Mouse (Mus musculus) yolk sac, embryonic 10.5 days (tissue): ENCODE measurements at regions not wholly inside any gene's neighbourhood (a gene's known extent, or its start where the extent isn't known, plus 50 kb on each side); places are given as distances from the start of the nearest gene placed in this dataset.

Experiments
- DNase-seq: peaks from one replicate; pipeline ENCODE4 v3.0.0-alpha.2; 2017; ENCODE audit warnings: low spot score

GRCm38 (mm10) chr12:71481371-71481770 is 171.7 kb downstream of the Dact1 start:
- DNase-seq: no peak

GRCm38 (mm10) chr12:71481899-71482593 is 172.4 kb downstream of the Dact1 start:
- DNase-seq: no peak

DNA sequence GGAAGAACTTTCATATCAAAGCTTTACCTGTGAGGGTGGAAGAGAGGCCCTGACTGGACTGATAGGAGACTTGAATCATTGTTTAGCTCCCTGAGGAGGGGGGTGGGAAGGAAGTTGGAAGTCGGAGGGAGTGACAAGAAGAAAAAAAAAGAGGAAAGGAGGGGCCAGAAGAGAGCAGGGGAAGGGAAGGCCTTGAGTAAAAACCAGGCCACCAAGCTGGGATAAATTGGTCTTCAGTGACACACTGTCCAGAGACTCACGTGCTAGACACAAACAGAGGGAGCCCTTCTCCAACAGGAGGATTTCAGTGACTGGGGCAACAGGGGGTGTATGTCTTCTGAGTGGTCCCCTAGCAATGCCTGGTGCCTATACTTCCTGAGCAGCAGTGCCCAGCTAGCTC is 172.9 kb downstream of the Dact1 start:
- no peak for DNase-seq

DNA sequence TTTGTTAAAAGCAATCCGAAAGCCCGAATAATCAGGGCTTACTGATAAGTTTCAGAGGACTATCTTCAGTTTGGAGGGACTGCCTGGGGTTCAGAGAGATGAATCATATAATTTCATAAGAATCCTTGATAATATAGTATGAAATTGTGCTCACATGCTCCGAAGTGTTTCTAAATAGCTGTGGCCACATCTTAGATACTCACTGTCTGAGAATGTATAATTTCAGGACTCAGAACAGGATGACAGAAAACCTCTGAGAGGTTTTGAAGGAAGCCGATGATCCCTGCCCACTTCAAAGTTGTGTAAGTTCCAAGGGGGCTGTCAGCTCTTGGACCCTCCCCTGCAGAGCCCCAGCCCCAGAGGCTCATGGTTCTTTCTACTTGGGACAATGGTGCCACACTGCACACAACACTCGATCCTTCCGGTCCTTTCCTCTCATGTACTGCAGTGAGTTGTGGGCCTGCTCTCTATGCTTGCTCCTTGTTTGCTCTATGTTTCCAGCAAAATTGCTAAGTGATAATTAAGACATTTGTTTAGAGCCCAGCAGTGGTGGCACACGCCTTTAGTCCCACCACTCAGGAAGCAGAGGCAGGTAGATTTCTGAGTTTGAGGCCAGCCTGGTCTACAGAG is 174.0 kb downstream of the Dact1 start:
- no peak for DNase-seq

- no peak for DNase-seq
Measured at GRCm38 (mm10) chr12:71484286-71484685, 174.6 kb downstream of the Dact1 start.

GRCm38 (mm10) chr12:71486078-71486477 is 176.4 kb downstream of the Dact1 start:
- DNase-seq: no peak

- DNase-seq: no peak
Measured at GRCm38 (mm10) chr12:71487591-71488435, 178.1 kb downstream of the Dact1 start.

- peak; percentile 47 for DNase-seq
Measured at GRCm38 (mm10) chr12:71489295-71489694, 179.6 kb downstream of the Dact1 start.

DNA sequence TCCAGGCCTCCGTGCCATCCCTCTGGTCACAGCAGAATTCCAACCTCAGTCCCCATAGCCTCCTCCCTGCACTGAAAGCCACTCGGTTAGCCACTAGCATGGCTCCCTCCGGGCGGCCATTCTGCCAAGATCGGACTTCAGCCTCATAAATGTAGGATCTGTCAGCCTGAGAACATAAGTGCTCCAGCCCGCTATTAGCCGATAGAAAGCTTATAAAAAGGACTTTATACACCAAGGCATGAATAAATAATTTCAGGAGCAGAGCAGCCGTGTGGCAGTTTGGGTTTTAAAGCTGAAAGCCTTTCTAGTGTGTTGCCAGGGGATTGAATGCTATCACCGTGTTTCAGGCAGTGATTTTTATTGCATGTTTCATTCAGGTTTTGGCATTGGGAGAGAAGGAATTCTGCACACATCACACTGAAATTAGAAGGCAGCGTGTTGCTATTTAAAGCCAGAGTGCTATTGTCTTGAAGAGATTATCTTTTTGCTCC is 185.2 kb downstream of the Dact1 start:
- no peak for DNase-seq

- DNase-seq: no peak
Measured at GRCm38 (mm10) chr12:71498246-71499029, 188.8 kb downstream of the Dact1 start.

DNA sequence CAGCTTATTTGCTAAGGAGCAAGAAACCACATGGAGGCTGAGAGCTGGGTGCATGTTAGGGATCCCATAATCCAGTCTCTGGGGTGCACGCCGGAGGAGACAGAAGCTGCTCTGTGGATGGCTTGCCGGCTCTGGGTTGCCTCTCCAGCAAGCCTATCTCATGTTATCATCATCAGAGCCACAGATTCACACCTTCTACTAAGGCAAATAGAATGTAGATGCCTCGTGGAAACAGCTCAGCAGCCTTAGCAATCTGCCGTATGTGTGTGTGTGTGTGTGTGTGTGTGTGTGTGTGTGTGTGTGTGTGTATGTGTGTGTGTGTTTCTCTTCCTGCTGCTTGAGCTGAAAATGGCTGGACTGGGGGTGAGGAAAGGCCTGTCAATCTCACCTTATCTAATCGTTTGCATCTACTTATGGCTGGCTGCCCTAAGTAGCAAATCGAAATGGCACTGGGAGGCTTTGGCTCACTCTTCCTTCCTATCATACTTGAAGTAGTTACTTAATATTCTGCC is 191.7 kb downstream of the Dact1 start:
- no peak for DNase-seq

DNA sequence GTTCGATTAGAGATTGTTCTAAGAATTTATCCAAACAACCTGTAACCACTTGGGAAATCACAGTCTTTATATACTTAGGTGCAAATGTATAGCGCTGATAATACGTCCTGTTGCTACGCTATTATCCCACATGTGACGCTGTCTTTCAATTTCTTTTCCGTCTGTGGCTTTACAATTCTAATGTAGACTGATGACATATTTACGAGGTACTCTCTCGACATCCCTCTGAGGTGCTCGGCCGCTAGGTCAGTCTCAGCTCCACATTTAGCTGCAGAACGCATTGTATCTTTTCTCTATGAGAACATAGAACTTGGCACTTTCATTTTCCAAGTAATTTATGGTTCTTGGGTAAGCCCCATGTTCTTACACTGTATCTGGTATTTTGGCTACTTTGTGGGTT is 193.6 kb downstream of the Dact1 start:
- no peak for DNase-seq

DNA sequence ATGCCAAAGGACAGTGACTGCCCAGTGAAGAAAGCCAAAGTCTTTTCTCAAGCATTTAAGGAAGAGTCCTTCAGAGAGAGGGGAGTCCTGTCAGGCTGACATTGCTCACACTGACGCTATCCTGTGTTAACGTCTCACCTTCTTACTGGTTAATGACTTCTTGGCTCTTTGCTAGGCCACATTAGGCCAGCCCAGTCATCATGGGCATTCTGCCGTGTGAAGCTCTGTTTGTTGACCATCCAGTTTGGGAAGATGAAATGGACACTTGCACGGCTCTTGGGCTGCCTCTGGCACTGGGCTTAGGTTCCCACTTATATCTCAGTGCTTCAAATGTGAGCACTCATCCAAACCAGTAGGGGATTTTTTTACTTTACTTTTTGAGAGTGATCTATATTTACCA is 196.5 kb downstream of the Dact1 start:
- DNase-seq: no peak

- no peak for DNase-seq
Measured at GRCm38 (mm10) chr12:71506716-71507115, 197.0 kb downstream of the Dact1 start.

DNA sequence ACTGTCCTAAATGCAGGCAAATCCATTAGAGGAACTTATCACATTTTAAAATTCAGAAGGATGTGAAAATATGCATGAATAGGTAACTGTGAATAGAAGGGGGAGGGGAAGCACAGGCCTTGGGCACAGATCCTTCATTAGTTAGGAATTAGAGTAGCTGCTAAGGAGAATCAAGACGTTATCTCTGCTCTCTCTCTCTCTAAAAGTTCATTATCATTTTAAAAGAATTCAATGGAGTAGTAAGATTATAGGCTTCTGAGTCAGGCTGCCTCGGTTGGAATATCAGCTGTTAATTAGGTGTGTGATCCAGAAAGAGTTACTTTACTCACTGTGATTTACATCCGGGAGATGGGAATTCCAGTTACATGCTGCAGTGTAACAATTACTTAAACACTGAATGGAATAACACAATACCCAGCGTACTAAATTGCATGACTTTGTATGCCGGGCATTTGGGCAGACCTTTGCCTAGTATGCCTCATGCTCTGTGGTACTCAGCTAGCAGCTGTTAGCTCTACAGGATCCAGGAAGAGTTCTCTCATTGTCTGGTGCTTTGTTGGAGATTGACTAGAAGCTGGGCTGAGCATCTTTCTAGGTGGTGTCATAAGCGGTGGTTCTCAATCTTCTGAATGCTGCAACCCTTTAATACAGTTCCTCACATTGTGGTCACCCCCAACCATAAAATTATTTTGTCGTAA is 203.4 kb downstream of the Dact1 start:
- no peak for DNase-seq

- no peak for DNase-seq
Measured at GRCm38 (mm10) chr12:71519520-71519919, 209.8 kb downstream of the Dact1 start.

GRCm38 (mm10) chr12:71521936-71522335 is 212.3 kb downstream of the Dact1 start:
- no peak for DNase-seq

DNA sequence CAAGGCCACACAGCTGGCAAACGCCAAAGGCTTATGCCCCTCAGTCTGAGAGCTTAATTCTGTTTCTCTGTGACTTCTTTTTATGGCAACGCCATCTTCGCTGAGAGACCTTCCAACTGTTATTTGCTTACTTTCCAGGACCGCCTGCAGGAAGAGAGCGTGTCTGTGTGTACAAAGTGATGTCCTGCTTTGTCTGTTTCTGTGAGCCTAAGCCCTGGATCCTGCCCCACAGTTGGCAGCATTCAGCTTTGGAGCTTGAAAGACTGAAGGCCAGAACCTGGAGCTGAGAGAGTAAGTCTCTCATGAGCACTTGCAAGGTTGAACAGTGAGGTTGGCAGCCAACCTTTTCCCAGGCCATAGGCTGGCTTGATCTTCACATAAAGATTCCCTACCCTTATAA is 212.8 kb downstream of the Dact1 start:
- DNase-seq: no peak

- DNase-seq: peak; percentile 77
Measured at GRCm38 (mm10) chr12:71524156-71524555, 214.5 kb downstream of the Dact1 start.

GRCm38 (mm10) chr12:71525255-71525927 is 215.7 kb downstream of the Dact1 start:
- no peak for DNase-seq

GRCm38 (mm10) chr12:71526623-71527022 is 216.9 kb downstream of the Dact1 start:
- no peak for DNase-seq
